Mouse (Mus musculus): ENCODE data around the gene 0610012G03Rik. TPM values are rescaled to one million over a fixed set of nuclear protein-coding genes. Genes with fewer than 3 reads are reported as not detected.

The 0610012G03Rik gene
- total and polyA plus RNA-seq, 3 experiments: 11.7 to 69.4 (median 25.2) TPM

DNA sequence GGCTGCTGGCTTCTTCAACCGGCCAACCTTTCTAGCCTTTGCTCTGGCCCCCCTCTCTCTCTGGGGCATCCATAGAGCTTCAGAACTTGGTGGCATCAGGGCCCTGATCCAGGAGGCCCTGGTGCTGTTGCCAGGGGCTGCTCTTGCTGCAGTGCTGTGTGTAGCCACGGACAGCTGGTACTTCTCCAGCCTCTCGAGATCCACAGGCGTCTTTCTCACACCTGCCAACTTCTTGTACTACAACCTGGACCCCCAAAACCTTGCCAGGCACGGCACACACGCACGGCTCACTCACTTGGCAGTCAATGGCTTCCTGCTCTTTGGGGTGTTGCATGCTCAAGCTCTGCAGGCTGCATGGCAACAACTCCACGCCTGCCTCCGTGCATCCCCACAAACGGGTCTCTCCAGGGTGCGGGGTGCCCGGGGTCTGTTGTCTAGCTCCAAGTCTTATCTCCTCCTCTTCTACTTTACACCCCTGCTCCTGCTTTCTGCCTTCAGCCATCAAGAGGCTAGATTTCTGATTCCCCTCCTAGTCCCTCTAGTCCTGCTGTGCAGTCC, 3.5 kb downstream of the 0610012G03Rik start:
- no peak for ATAC-seq (ENCODE audit: extremely low read depth, insufficient number of reproducible peaks, low FRiP score, poor library complexity, severe bottlenecking)
- Histone ChIP-seq H3K4me1 (ENCODE audit: insufficient read depth, low read depth, low read length) (peaks cover 67% of the 10 kb centered on the region), H3K36me3 (replicated peaks) (peaks cover 41% of the 10 kb centered on the region), H3K27me3 (ENCODE audit: insufficient read depth, low read length) (no peaks in the 10 kb centered on the region), H3K9me3 (replicated peaks) (no peaks in the 10 kb centered on the region), H3K4me3 (ENCODE audit: low read depth, low read length) (no peak overlapping the region; the same call in 1 of the 2 replicates)
- no peak for DNase-seq (ENCODE audit: low spot score)
- TF ChIP-seq CTCF (IDR thresholded peaks at IDR 0.05; ENCODE audit: low read depth, low read length) (no peak), GATA2 (IDR thresholded peaks at IDR 0.05; ENCODE audit: borderline replicate concordance, low read depth, low read length) (no peak), GATA1 (IDR thresholded peaks at IDR 0.05; ENCODE audit: borderline replicate concordance, low read length) (no peak), TAL1 (conservative IDR thresholded peaks at IDR 0.05; ENCODE audit: low read depth, low read length) (no peak), POLR2AphosphoS5 (IDR thresholded peaks at IDR 0.05; ENCODE audit: insufficient replicate concordance, low read depth, low read length) (no peak)

DNA sequence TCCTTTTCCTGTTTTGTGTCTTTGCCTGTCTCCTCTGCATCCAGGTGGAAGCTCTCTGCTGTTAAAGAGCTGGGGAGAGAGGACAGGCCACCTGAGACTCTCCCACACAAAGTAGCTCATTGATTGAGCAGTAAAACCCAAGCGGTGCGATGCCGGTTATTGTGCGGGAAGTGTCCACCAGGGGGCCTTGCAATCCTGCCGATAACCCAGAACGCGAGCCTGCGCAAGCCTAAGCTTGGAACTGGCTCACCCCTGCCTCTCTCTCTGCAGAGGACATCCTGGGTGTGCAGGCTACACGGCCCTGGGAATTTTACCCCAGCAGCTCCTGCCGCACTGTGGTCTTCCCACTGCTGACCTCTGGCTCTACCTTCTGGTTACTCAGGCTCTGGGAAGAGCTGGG, 4.3 kb downstream of the 0610012G03Rik start:
- Histone ChIP-seq H3K27me3 (ENCODE audit: insufficient read depth, low read length) (no peaks in the 10 kb centered on the region), H3K4me3 (ENCODE audit: low read depth, low read length) (no peak overlapping the region; the same call in 1 of the 2 replicates), H3K9me3 (replicated peaks) (no peaks in the 10 kb centered on the region), H3K4me1 (ENCODE audit: insufficient read depth, low read depth, low read length) (peaks cover 62% of the 10 kb centered on the region), H3K36me3 (replicated peaks) (peaks cover 41% of the 10 kb centered on the region)
- ATAC-seq (ENCODE audit: extremely low read depth, insufficient number of reproducible peaks, low FRiP score, poor library complexity, severe bottlenecking): no peak
- peak; percentile 59 for DNase-seq (ENCODE audit: low spot score)
- peak; percentile 79 for TF ChIP-seq CTCF (IDR thresholded peaks at IDR 0.05; ENCODE audit: low read depth, low read length)
- no peak for TF ChIP-seq TAL1 (conservative IDR thresholded peaks at IDR 0.05; ENCODE audit: low read depth, low read length)

DNA sequence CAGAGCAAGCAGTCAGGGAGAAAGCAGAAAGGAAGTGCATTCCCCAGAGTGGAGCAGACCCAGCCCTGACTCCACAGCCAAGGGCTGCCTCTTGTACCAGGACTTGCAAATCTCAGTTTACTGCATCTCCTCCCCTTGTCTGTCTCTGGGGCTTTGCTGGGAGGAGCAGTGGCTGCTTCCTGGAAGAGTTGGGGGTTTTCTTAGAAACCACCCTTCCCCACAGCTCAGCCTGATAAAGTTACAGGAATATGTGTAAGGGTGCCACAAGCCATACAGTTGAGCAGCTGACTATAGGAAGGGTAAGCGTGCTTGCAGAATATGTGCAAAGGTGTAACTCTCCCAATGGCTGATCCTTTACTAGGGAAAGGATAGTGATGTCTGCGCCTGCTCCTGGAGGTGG, 7.7 kb downstream of the 0610012G03Rik start:
- Histone ChIP-seq H3K4me1 (ENCODE audit: insufficient read depth, low read depth, low read length) (peaks cover 42% of the 10 kb centered on the region), H3K9me3 (replicated peaks) (no peaks in the 10 kb centered on the region), H3K27me3 (ENCODE audit: insufficient read depth, low read length) (peaks cover 6% of the 10 kb centered on the region), H3K4me3 (ENCODE audit: low read depth, low read length) (peak overlapping the region; percentile 21; the same call in 1 of the 2 replicates), H3K36me3 (replicated peaks) (peaks cover 29% of the 10 kb centered on the region)
- TF ChIP-seq GATA2 (IDR thresholded peaks at IDR 0.05; ENCODE audit: borderline replicate concordance, low read depth, low read length) (no peak), CTCF (IDR thresholded peaks at IDR 0.05; ENCODE audit: low read depth, low read length) (no peak), POLR2AphosphoS5 (IDR thresholded peaks at IDR 0.05; ENCODE audit: insufficient replicate concordance, low read depth, low read length) (no peak), TAL1 (conservative IDR thresholded peaks at IDR 0.05; ENCODE audit: low read depth, low read length) (no peak), GATA1 (IDR thresholded peaks at IDR 0.05; ENCODE audit: borderline replicate concordance, low read length) (no peak)
- DNase-seq (ENCODE audit: low spot score) (peak; percentile 61), ATAC-seq (ENCODE audit: extremely low read depth, insufficient number of reproducible peaks, low FRiP score, poor library complexity, severe bottlenecking) (peak; percentile 34; the same call in 1 of the 2 replicates)

DNA sequence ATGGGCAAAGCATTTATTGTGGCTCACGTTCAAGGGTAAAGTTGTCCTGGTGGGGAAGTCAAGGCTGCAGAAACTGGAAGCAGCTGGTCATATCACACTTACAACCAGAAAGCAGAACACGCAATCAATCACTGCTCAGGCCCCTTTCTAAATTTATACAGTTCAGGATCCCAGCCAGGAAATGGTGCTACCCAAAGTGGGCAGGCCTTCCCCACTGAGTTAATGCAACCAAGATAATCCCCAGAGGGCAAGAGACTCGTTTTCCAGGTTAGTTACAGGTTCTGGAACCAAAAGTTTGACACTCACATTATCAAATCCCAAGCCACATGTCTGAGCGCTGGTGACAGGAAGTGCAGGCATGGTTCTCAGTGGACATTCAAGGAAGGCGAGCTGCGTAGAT, 9.4 kb downstream of the 0610012G03Rik start:
- peaks cover 12% of the 10 kb centered on the region for H3K36me3 ChIP-seq (replicated peaks)
- DNase-seq (ENCODE audit: low spot score): no peak
- no peak overlapping the region for H3K4me3 ChIP-seq (ENCODE audit: low read depth, low read length)
- ATAC-seq (ENCODE audit: extremely low read depth, insufficient number of reproducible peaks, low FRiP score, poor library complexity, severe bottlenecking): no peak
- no peak for TF ChIP-seq POLR2AphosphoS5 (IDR thresholded peaks at IDR 0.05; ENCODE audit: insufficient replicate concordance, low read depth, low read length)
- no peak for TF ChIP-seq CTCF (IDR thresholded peaks at IDR 0.05; ENCODE audit: low read depth, low read length)
- no peak for TF ChIP-seq GATA1 (IDR thresholded peaks at IDR 0.05; ENCODE audit: borderline replicate concordance, low read length)
- no peak for TF ChIP-seq GATA2 (IDR thresholded peaks at IDR 0.05; ENCODE audit: borderline replicate concordance, low read depth, low read length)
- no peak for TF ChIP-seq TAL1 (conservative IDR thresholded peaks at IDR 0.05; ENCODE audit: low read depth, low read length)
- peaks cover 26% of the 10 kb centered on the region for H3K4me1 ChIP-seq (ENCODE audit: insufficient read depth, low read depth, low read length)
- H3K27me3 ChIP-seq (ENCODE audit: insufficient read depth, low read length): peaks cover 16% of the 10 kb centered on the region
- no peaks in the 10 kb centered on the region for H3K9me3 ChIP-seq (replicated peaks)

DNA sequence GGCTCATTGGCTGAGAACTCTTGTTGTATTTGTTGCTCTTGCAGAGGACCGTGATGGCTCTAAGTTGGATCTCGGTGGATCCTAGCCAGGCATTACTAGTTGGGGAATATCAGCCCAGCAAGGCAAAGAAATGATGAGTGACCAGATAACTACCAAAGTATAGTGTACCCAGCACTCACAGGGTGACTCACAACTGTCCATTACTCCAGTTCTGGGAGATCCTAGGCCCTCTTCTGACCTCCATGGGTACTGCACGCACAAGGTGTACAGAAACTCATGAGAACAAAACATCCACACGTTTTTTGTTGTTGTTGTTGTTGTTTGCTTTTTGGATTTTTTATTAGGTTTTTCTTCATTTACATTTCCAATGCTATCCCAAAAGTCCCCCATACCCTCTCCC, 11.7 kb downstream of the 0610012G03Rik start:
- no peaks in the 10 kb centered on the region for H3K36me3 ChIP-seq (replicated peaks)
- DNase-seq (ENCODE audit: low spot score) (no peak), ATAC-seq (ENCODE audit: extremely low read depth, insufficient number of reproducible peaks, low FRiP score, poor library complexity, severe bottlenecking) (no peak)
- no peak for TF ChIP-seq GATA1 (IDR thresholded peaks at IDR 0.05; ENCODE audit: borderline replicate concordance, low read length)
- TF ChIP-seq TAL1 (conservative IDR thresholded peaks at IDR 0.05; ENCODE audit: low read depth, low read length): no peak
- no peak for TF ChIP-seq GATA2 (IDR thresholded peaks at IDR 0.05; ENCODE audit: borderline replicate concordance, low read depth, low read length)
- no peak for TF ChIP-seq POLR2AphosphoS5 (IDR thresholded peaks at IDR 0.05; ENCODE audit: insufficient replicate concordance, low read depth, low read length)
- TF ChIP-seq CTCF (IDR thresholded peaks at IDR 0.05; ENCODE audit: low read depth, low read length): no peak
- H3K9me3 ChIP-seq (replicated peaks): no peaks in the 10 kb centered on the region
- H3K27me3 ChIP-seq (ENCODE audit: insufficient read depth, low read length): peaks cover 29% of the 10 kb centered on the region
- peaks cover 21% of the 10 kb centered on the region for H3K4me1 ChIP-seq (ENCODE audit: insufficient read depth, low read depth, low read length)
- H3K4me3 ChIP-seq (ENCODE audit: low read depth, low read length): no peak overlapping the region

DNA sequence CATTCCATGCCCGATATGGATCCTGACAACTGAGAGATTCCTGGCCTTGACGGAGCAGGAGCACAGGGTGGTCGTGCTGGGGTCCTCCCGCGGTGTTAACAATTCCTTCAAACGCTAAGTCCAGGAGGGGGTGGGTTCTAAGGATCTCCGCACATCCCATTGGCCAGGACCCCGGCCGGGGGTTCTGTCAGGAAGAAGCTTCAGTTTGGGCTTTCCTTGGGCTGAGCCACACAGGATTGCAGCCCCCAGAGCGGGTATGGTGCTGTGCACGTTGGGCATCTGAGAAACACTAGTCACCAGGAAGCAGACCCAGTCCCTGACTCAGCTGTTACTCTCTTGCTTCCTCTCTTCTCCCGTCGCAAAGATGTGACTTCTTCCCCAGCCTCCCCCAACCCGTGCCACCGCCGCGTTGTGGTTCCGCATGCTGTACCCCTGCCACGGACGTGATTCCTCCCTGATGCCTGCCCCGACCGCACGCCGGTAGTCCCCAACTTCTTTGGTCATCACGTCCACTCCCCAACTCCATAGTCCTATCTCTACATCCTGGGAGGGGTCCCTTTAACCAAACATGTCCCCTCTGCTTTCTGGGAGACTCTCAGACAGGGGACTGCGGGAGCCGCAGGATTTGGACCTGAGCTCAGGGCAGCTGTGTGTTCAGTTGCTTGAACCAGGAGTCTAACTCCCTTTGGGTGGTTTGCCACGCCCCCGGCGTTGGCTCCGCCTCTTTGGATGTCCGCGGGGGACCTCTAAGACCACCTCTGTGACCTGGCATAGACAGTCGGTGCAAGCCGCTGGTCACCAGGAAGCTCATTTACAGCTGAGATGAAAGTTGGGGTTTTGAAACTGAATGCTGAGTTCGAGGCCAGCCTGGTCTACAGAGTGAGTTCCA, 13.0 kb downstream of the 0610012G03Rik start:
- Histone ChIP-seq H3K36me3 (replicated peaks) (no peaks in the 10 kb centered on the region), H3K4me1 (ENCODE audit: insufficient read depth, low read depth, low read length) (peaks cover 13% of the 10 kb centered on the region), H3K27me3 (ENCODE audit: insufficient read depth, low read length) (peaks cover 39% of the 10 kb centered on the region), H3K9me3 (replicated peaks) (no peaks in the 10 kb centered on the region), H3K4me3 (ENCODE audit: low read depth, low read length) (no peak overlapping the region)
- ATAC-seq (ENCODE audit: extremely low read depth, insufficient number of reproducible peaks, low FRiP score, poor library complexity, severe bottlenecking) (no peak), DNase-seq (ENCODE audit: low spot score) (no peak)
- TF ChIP-seq TAL1 (conservative IDR thresholded peaks at IDR 0.05; ENCODE audit: low read depth, low read length): no peak
- no peak for TF ChIP-seq GATA2 (IDR thresholded peaks at IDR 0.05; ENCODE audit: borderline replicate concordance, low read depth, low read length)
- TF ChIP-seq POLR2AphosphoS5 (IDR thresholded peaks at IDR 0.05; ENCODE audit: insufficient replicate concordance, low read depth, low read length): no peak
- no peak for TF ChIP-seq CTCF (IDR thresholded peaks at IDR 0.05; ENCODE audit: low read depth, low read length)
- no peak for TF ChIP-seq GATA1 (IDR thresholded peaks at IDR 0.05; ENCODE audit: borderline replicate concordance, low read length)

All from G1E (cell line).